Mouse (Mus musculus) neural tube, embryonic 14.5 days (tissue): Measurements from ENCODE around the gene Exoc2. TPM values are rescaled to one million over a fixed set of nuclear protein-coding genes. Genes with fewer than 3 reads are reported as not detected.

ENCODE experiments used
- ATAC-seq: fragments of 200-750 bp; cut with Nextera tagmentation; 2 replicates; pipeline ENCODE4 v1.8.0; 2017; ENCODE audit warnings: low read depth, mild to moderate bottlenecking, moderate TSS enrichment, moderate library complexity
- H3K27ac ChIP-seq: fragments of 300-500 bp; sonication (generic); 2 replicates; pipeline ENCODE4 v1.5.1; 2014; ENCODE audit warnings: low read depth, mild to moderate bottlenecking, control low read depth, low read length, moderate library complexity, mixed read lengths
- H3K27me3 ChIP-seq: fragments of 300-500 bp; sonication (generic); 2 replicates; pipeline ENCODE4 v1.6.1; 2014; ENCODE audit warnings: low read length; ENCODE audit not compliant: control insufficient read depth, insufficient read depth
- H3K36me3 ChIP-seq: fragments of 300-500 bp; sonication (generic); 2 replicates; pipeline ENCODE4 v1.6.1; 2014; ENCODE audit warnings: low read length, mixed read lengths; ENCODE audit not compliant: control insufficient read depth, insufficient read depth
- H3K4me1 ChIP-seq: fragments of 300-500 bp; sonication (generic); 2 replicates; pipeline ENCODE4 v1.6.1; 2014; ENCODE audit warnings: low read length; ENCODE audit not compliant: control insufficient read depth, insufficient read depth
- H3K4me2 ChIP-seq: fragments of 300-500 bp; sonication (generic); 2 replicates; pipeline ENCODE4 v1.6.1; 2014; ENCODE audit warnings: mild to moderate bottlenecking, low read depth, low read length, control low read depth
- H3K4me3 ChIP-seq: fragments of 300-500 bp; sonication (generic); 2 replicates; pipeline ENCODE4 v1.5.1; 2014; ENCODE audit warnings: low read depth, low read length, control low read depth, mixed read lengths
- H3K9ac ChIP-seq: fragments of 300-500 bp; sonication (generic); replicated peaks from 2 replicates; pipeline ENCODE4 v1.6.1; 2014; ENCODE audit warnings: low read depth, mild to moderate bottlenecking, control low read depth, low read length, mixed read lengths
- H3K9me3 ChIP-seq: fragments of 300-500 bp; sonication (generic); 2 replicates; pipeline ENCODE4 v1.6.1; 2016; ENCODE audit warnings: low read length; ENCODE audit not compliant: control insufficient read depth
- WGBS: fragments of 180-500 bp; shearing (Covaris S2); extraction: QIAGEN DNeasy Blood & Tissue Kit; methylation state at CpG from one replicate; pipeline ENCODE4 v1.1.7; 2014; 5-methylcytosine and 5-hydroxymethylcytosine counted together
- polyA plus RNA-seq: library from polyadenylated mRNA; unstranded; fragments of >200 nt; fragmentation: Nextera tagmentation; extraction: Ambion mirVana; gene quantifications from 2 replicates; pipeline ENCODE4 v1.2.1, GENCODE M21; 2014

The Exoc2 gene
- polyA plus RNA-seq, 1 experiment from 2014 or later, result 56.3 TPM

- no peak overlapping the region for H3K4me2 ChIP-seq
- ATAC-seq, result no peak
- no peaks in the 10 kb centered on the region for H3K4me1 ChIP-seq
- no peak overlapping the region for H3K27ac ChIP-seq
- H3K36me3 ChIP-seq, result no peaks in the 10 kb centered on the region
- H3K9ac ChIP-seq, result no peak overlapping the region
- no peaks in the 10 kb centered on the region for H3K27me3 ChIP-seq
- no peak overlapping the region for H3K4me3 ChIP-seq
- no peaks in the 10 kb centered on the region for H3K9me3 ChIP-seq
- WGBS, result 89% methylated on average over 6 of the region's 6 CpGs
Measured at GRCm38 (mm10) chr13:30833476-30834149, 140.3 kb downstream of the Exoc2 start.

- no peak overlapping the region for H3K4me2 ChIP-seq
- H3K27me3 ChIP-seq, result no peaks in the 10 kb centered on the region
- no peak for ATAC-seq
- no peaks in the 10 kb centered on the region for H3K4me1 ChIP-seq
- no peaks in the 10 kb centered on the region for H3K9me3 ChIP-seq
- H3K27ac ChIP-seq, result no peak overlapping the region
- no peak overlapping the region for H3K9ac ChIP-seq
- no peak overlapping the region for H3K4me3 ChIP-seq
- H3K36me3 ChIP-seq, result no peaks in the 10 kb centered on the region
- 76% methylated on average over 6 of the region's 6 CpGs for whole genome bisulfite sequencing
Measured at GRCm38 (mm10) chr13:30831369-30831768, 142.5 kb downstream of the Exoc2 start.

GRCm38 (mm10) chr13:30826511-30826910 is 147.4 kb downstream of the Exoc2 start:
- H3K4me1 ChIP-seq, result no peaks in the 10 kb centered on the region
- H3K27me3 ChIP-seq, result no peaks in the 10 kb centered on the region
- no peak overlapping the region for H3K4me2 ChIP-seq
- 96% methylated on average over 7 of the region's 7 CpGs for WGBS
- no peak overlapping the region for H3K27ac ChIP-seq
- H3K9me3 ChIP-seq, result no peaks in the 10 kb centered on the region
- no peak overlapping the region for H3K4me3 ChIP-seq
- peaks cover 8% of the 10 kb centered on the region; the same call in 1 of the 2 replicates for H3K36me3 ChIP-seq
- ATAC-seq, result no peak
- no peak overlapping the region for H3K9ac ChIP-seq

- no peak overlapping the region for H3K9ac ChIP-seq
- no peaks in the 10 kb centered on the region for H3K4me1 ChIP-seq
- 90% methylated on average over 3 of the region's 3 CpGs for WGBS
Measured at GRCm38 (mm10) chr13:30824903-30825302, 149.0 kb downstream of the Exoc2 start.

GRCm38 (mm10) chr13:30820555-30820954 is 153.3 kb downstream of the Exoc2 start:
- 92% methylated on average over 7 of the region's 7 CpGs for WGBS
- Histone ChIP-seq H3K27me3 (no peaks in the 10 kb centered on the region), H3K4me3 (no peak overlapping the region), H3K36me3 (peaks cover 8% of the 10 kb centered on the region; the same call in 1 of the 2 replicates), H3K27ac (no peak overlapping the region), H3K4me2 (no peak overlapping the region), H3K4me1 (no peaks in the 10 kb centered on the region), H3K9me3 (no peaks in the 10 kb centered on the region), H3K9ac (no peak overlapping the region)
- no peak for ATAC-seq

More at GRCm38 (mm10) chr13:30824903-30825302, 149.0 kb downstream of the Exoc2 start:
- Histone ChIP-seq H3K27me3 (no peaks in the 10 kb centered on the region), H3K4me2 (no peak overlapping the region), H3K4me3 (no peak overlapping the region), H3K9me3 (no peaks in the 10 kb centered on the region), H3K27ac (no peak overlapping the region), H3K36me3 (peaks cover 8% of the 10 kb centered on the region; the same call in 1 of the 2 replicates)
- no peak for ATAC-seq

- no peaks in the 10 kb centered on the region for H3K27me3 ChIP-seq
- H3K27ac ChIP-seq, result no peak overlapping the region
- H3K4me3 ChIP-seq, result no peak overlapping the region
- H3K9me3 ChIP-seq, result no peaks in the 10 kb centered on the region
- H3K4me2 ChIP-seq, result no peak overlapping the region
- 94% methylated on average over 2 of the region's 2 CpGs for WGBS
- no peak for ATAC-seq
- H3K9ac ChIP-seq, result no peak overlapping the region
- peaks cover 8% of the 10 kb centered on the region for H3K36me3 ChIP-seq
- no peaks in the 10 kb centered on the region for H3K4me1 ChIP-seq
Measured at GRCm38 (mm10) chr13:30819891-30820290, 154.0 kb downstream of the Exoc2 start.

GRCm38 (mm10) chr13:30817436-30817835 is 156.5 kb downstream of the Exoc2 start:
- Histone ChIP-seq H3K27ac (no peak overlapping the region), H3K4me1 (no peaks in the 10 kb centered on the region), H3K4me3 (no peak overlapping the region), H3K27me3 (no peaks in the 10 kb centered on the region), H3K9ac (no peak overlapping the region), H3K9me3 (no peaks in the 10 kb centered on the region), H3K4me2 (no peak overlapping the region), H3K36me3 (peaks cover 11% of the 10 kb centered on the region)
- 96% methylated on average over 5 of the region's 5 CpGs for WGBS
- no peak for ATAC-seq

- Histone ChIP-seq H3K4me1 (no peaks in the 10 kb centered on the region), H3K27me3 (no peaks in the 10 kb centered on the region), H3K4me2 (no peak overlapping the region), H3K36me3 (peaks cover 4% of the 10 kb centered on the region; the same call in 1 of the 2 replicates), H3K9ac (no peak overlapping the region), H3K4me3 (no peak overlapping the region), H3K9me3 (no peaks in the 10 kb centered on the region), H3K27ac (no peak overlapping the region)
- WGBS, result 91% methylated on average over 5 of the region's 5 CpGs
- ATAC-seq, result no peak
Measured at GRCm38 (mm10) chr13:30814256-30814655, 159.6 kb downstream of the Exoc2 start.

GRCm38 (mm10) chr13:30813464-30813863 is 160.4 kb downstream of the Exoc2 start:
- 92% methylated on average over 5 of the region's 5 CpGs for WGBS
- no peak overlapping the region for H3K27ac ChIP-seq
- H3K4me3 ChIP-seq, result no peak overlapping the region
- H3K36me3 ChIP-seq, result peaks cover 4% of the 10 kb centered on the region; the same call in 1 of the 2 replicates
- H3K27me3 ChIP-seq, result no peaks in the 10 kb centered on the region
- ATAC-seq, result no peak
- H3K4me1 ChIP-seq, result no peaks in the 10 kb centered on the region
- no peaks in the 10 kb centered on the region for H3K9me3 ChIP-seq
- H3K4me2 ChIP-seq, result no peak overlapping the region
- H3K9ac ChIP-seq, result no peak overlapping the region
